Mouse (Mus musculus) heart, embryonic 11.5 days (tissue): ENCODE measurements around the gene Fndc3b. TPM values are rescaled to one million over a fixed set of nuclear protein-coding genes. Genes with fewer than 3 reads are reported as not detected.

Experiments used
- ATAC-seq: fragments of 200-750 bp; cut with Nextera tagmentation; replicated peaks from 2 replicates; pipeline ENCODE4 v1.8.0; 2017; ENCODE audit warnings: moderate library complexity; ENCODE audit not compliant: insufficient number of reproducible peaks, low FRiP score, low TSS enrichment
- H3K27ac ChIP-seq: fragments of 300-500 bp; sonication (generic); 2 replicates; pipeline ENCODE4 v1.5.1; 2014; ENCODE audit warnings: mild to moderate bottlenecking, low read depth, low read length
- H3K27me3 ChIP-seq: fragments of 300-500 bp; sonication (generic); 2 replicates; pipeline ENCODE4 v1.6.1; 2014; ENCODE audit warnings: mild to moderate bottlenecking, low read length, mixed read lengths; ENCODE audit not compliant: control insufficient read depth, insufficient read depth
- H3K36me3 ChIP-seq: fragments of 300-500 bp; sonication (generic); 2 replicates; pipeline ENCODE4 v1.6.1; 2014; ENCODE audit warnings: mild to moderate bottlenecking, low read length, moderate library complexity, mixed read lengths; ENCODE audit not compliant: control insufficient read depth, insufficient read depth
- H3K4me1 ChIP-seq: fragments of 300-500 bp; sonication (generic); 2 replicates; pipeline ENCODE4 v1.6.1; 2014; ENCODE audit warnings: low read length; ENCODE audit not compliant: control insufficient read depth, insufficient read depth
- H3K4me2 ChIP-seq: fragments of 300-500 bp; sonication (generic); 2 replicates; pipeline ENCODE4 v1.6.1; 2014; ENCODE audit warnings: mild to moderate bottlenecking, moderate library complexity
- H3K4me3 ChIP-seq: fragments of 300-500 bp; sonication (generic); 2 replicates; pipeline ENCODE4 v1.5.1; 2014; ENCODE audit warnings: low read depth, low read length
- H3K9ac ChIP-seq: fragments of 300-500 bp; sonication (generic); 2 replicates; pipeline ENCODE4 v1.6.1; 2014; ENCODE audit warnings: mild to moderate bottlenecking, low read depth, low read length, moderate library complexity
- H3K9me3 ChIP-seq: fragments of 300-500 bp; sonication (generic); replicated peaks from 2 replicates; pipeline ENCODE4 v1.6.1; 2016; ENCODE audit warnings: low read length; ENCODE audit not compliant: control insufficient read depth
- whole genome bisulfite sequencing: fragments of 180-500 bp; shearing (Covaris S2); extraction: QIAGEN DNeasy Blood & Tissue Kit; methylation state at CpG from one replicate; pipeline ENCODE4 v1.1.7; 2014; ENCODE audit not compliant: insufficient replicate concordance; 5-methylcytosine and 5-hydroxymethylcytosine counted together
- polyA plus RNA-seq: library from polyadenylated mRNA; unstranded; fragments of >200 nt; fragmentation: Nextera tagmentation; extraction: Ambion mirVana; gene quantifications from 2 replicates; pipeline ENCODE4 v1.2.1, GENCODE M21; 2014

The Fndc3b gene
- polyA plus RNA-seq, 1 experiment from 2014 or later = 28.6 TPM

DNA sequence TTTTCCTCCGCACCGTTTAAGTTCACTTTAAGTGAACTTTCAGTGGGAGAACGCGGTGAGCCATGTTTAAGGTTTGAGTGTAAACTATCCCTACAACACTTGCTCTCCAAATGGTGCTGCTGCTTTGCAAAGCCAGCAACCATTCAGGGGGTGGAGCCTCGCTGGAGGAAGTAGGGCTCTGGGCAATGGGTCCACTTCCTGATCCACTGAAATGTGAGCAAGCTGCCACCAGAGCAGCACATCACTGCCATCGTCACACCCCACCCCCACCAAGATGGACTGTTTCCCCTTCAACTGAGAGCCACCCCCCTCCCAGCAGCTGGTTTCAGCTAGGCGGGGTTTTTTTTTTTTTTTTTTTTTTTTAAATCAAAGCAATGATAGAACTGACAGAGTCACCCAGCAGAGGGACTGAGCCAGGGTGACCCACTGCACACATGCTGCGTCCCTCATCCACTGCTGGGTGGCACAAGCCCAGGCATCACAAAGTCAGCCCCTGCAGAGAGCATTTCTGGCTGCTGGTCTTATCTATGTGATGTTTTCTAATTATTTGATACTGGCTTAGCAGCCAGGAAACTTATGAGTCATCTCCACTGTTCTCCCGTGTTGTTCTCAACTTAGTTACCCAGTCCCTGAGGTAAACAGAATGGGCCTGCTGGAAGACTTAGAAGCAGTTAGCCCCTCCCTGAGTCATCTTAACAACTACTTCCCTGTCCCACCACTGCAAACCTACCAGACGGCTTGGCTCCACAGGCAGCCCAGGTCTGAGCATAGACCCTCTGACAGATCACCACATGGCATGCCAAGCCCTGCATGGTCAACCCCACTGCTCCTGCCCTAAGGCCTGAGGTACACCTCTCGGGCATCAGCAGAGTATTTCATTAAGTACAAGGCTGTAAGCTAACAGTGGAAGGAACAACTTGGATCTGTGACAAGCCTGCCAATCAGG, 112.4 kb downstream of the Fndc3b start:
- 81% methylated on average over 11 of the region's 11 CpGs for WGBS
- H3K4me3 ChIP-seq = no peak overlapping the region
- no peaks in the 10 kb centered on the region for H3K27me3 ChIP-seq
- ATAC-seq = no peak
- no peaks in the 10 kb centered on the region for H3K9me3 ChIP-seq
- no peak overlapping the region for H3K9ac ChIP-seq
- no peaks in the 10 kb centered on the region for H3K36me3 ChIP-seq
- no peak overlapping the region for H3K27ac ChIP-seq
- H3K4me1 ChIP-seq = peaks cover 20% of the 10 kb centered on the region
- no peak overlapping the region for H3K4me2 ChIP-seq

DNA sequence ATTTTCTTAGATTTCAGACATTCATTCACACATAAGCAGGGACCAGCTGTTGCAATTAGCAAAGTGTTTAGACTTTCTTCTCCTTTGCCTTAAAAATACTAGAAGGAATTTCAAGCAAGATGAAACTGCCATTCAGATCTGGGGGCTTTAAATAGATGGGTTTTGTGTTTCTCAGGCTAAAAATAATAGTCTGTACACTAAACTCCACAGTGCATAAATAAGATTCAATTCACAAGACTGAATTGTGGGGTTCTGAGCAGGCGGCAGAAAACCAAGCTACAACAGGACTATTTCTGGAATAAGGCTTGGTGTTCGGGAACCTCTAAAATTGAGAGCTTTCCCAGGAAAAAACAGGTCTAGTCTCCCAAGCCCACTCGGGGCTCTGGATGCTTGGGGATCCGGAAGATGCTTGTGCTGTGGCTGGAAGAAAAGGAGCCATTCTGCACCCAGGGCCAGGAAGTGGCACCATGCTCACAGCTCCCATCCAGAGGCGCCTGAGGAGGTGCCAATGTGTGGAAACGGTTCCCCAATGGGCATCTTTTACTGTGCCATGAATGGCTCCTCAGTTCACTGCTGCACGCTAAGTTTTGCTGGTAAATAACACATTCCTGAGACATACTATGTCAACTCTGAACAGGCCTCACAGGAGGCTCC, 117.5 kb downstream of the Fndc3b start:
- ATAC-seq = no peak
- Histone ChIP-seq H3K9ac (no peak overlapping the region), H3K36me3 (no peaks in the 10 kb centered on the region), H3K4me3 (no peak overlapping the region), H3K4me2 (no peak overlapping the region), H3K4me1 (peaks cover 10% of the 10 kb centered on the region; the same call in 1 of the 2 replicates), H3K9me3 (no peaks in the 10 kb centered on the region), H3K27me3 (no peaks in the 10 kb centered on the region), H3K27ac (no peak overlapping the region)
- 76% methylated on average over 7 of the region's 7 CpGs for WGBS

GRCm38 (mm10) chr3:27592728-27593484, 118.2 kb downstream of the Fndc3b start:
- Histone ChIP-seq H3K9me3 (no peaks in the 10 kb centered on the region), H3K4me1 (peaks cover 11% of the 10 kb centered on the region; the same call in 1 of the 2 replicates), H3K27me3 (no peaks in the 10 kb centered on the region), H3K27ac (no peak overlapping the region), H3K4me2 (no peak overlapping the region), H3K9ac (no peak overlapping the region), H3K4me3 (no peak overlapping the region), H3K36me3 (no peaks in the 10 kb centered on the region)
- 80% methylated on average over 11 of the region's 11 CpGs for WGBS
- no peak for ATAC-seq

- H3K4me3 ChIP-seq = no peak overlapping the region
- no peak overlapping the region for H3K4me2 ChIP-seq
- no peak overlapping the region for H3K27ac ChIP-seq
- 62% methylated on average over 11 of the region's 11 CpGs for WGBS
- no peak for ATAC-seq
- H3K9me3 ChIP-seq = no peaks in the 10 kb centered on the region
- H3K4me1 ChIP-seq = peaks cover 22% of the 10 kb centered on the region; the same call in 1 of the 2 replicates
- no peak overlapping the region for H3K9ac ChIP-seq
- no peaks in the 10 kb centered on the region for H3K36me3 ChIP-seq
- no peaks in the 10 kb centered on the region for H3K27me3 ChIP-seq
Measured at GRCm38 (mm10) chr3:27590823-27591222, 120.3 kb downstream of the Fndc3b start.

DNA sequence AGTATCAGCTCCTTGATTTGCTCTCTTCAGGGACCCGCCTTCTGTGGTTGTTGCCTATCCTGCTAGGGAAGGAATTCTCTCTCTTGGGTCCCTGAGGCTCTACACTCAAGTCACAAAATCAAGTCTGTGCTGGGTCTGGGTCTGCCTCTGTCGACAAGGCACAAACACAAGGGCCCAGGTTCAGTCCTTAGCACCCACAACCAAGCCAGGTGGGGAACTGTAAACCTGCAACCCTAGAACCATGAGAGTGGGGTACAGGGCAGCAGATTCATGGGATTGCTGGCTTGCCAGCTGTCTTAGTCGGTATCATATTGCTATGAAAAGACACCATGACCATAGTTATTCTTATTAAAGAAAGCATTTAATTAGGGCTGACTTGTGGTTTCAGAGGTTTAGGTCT, 121.8 kb downstream of the Fndc3b start:
- H3K4me3 ChIP-seq = no peak overlapping the region
- 84% methylated on average over 3 of the region's 3 CpGs for WGBS

GRCm38 (mm10) chr3:27588604-27589003, 122.5 kb downstream of the Fndc3b start:
- Histone ChIP-seq H3K27me3 (no peaks in the 10 kb centered on the region), H3K4me3 (no peak overlapping the region), H3K36me3 (no peaks in the 10 kb centered on the region), H3K9me3 (no peaks in the 10 kb centered on the region), H3K4me2 (no peak overlapping the region), H3K27ac (no peak overlapping the region), H3K4me1 (peaks cover 37% of the 10 kb centered on the region), H3K9ac (no peak overlapping the region)
- WGBS = 87% methylated on average over 11 of the region's 11 CpGs
- no peak for ATAC-seq

More for the DNA sequence above, 121.8 kb downstream of the Fndc3b start:
- no peak for ATAC-seq
- Histone ChIP-seq H3K9ac (no peak overlapping the region), H3K4me2 (no peak overlapping the region), H3K36me3 (no peaks in the 10 kb centered on the region), H3K27ac (no peak overlapping the region), H3K27me3 (no peaks in the 10 kb centered on the region), H3K4me1 (peaks cover 35% of the 10 kb centered on the region), H3K9me3 (no peaks in the 10 kb centered on the region)

- Histone ChIP-seq H3K4me1 (peaks cover 47% of the 10 kb centered on the region), H3K9me3 (no peaks in the 10 kb centered on the region), H3K9ac (no peak overlapping the region), H3K36me3 (no peaks in the 10 kb centered on the region), H3K27me3 (no peaks in the 10 kb centered on the region), H3K4me2 (peak overlapping the region; percentile 22; the same call in 1 of the 2 replicates), H3K4me3 (no peak overlapping the region), H3K27ac (peak overlapping the region; percentile 79)
- ATAC-seq = peak; percentile 67; the same call in 1 of the 2 replicates
- WGBS = 15% methylated on average over 11 of the region's 11 CpGs
Measured at GRCm38 (mm10) chr3:27584607-27585605, 126.2 kb downstream of the Fndc3b start.
